Mouse (Mus musculus) ES-E14 (cell line): Measurements from ENCODE around the gene Gm49337. TPM values are rescaled to one million over a fixed set of nuclear protein-coding genes. Genes with fewer than 3 reads are reported as not detected.
A peak's percentile ranks its signal among the peaks of the same experiment; 100 is the strongest.

Experiments used
- DNase-seq: peaks from one replicate; pipeline ENCODE4 v3.0.0-alpha.2; 2013; ENCODE audit warnings: low read depth, low spot score
- H3K27ac ChIP-seq: 2 replicates; pipeline ENCODE4 v1.5.1; 2012; ENCODE audit warnings: low read depth, mild to moderate bottlenecking, low read length, moderate library complexity, mixed read lengths; ENCODE audit not compliant: poor library complexity, insufficient read depth, severe bottlenecking
- H3K36me3 ChIP-seq: 2 replicates; pipeline ENCODE4 v1.6.1; 2012; ENCODE audit warnings: mild to moderate bottlenecking, low read length, moderate library complexity, mixed read lengths; ENCODE audit not compliant: control insufficient read depth, poor library complexity, insufficient read depth, severe bottlenecking
- H3K4me1 ChIP-seq, 2 experiments: fragments of 150-350 bp in 1 of 2; sonication (generic) in 1 of 2; 2 replicates each; pipeline ENCODE4 v1.6.1; 2012; ENCODE audit warnings: low read length in 2 of 2, mild to moderate bottlenecking in 1 of 2, mixed read lengths in 1 of 2; ENCODE audit not compliant: control insufficient read depth in 2 of 2, insufficient read depth in 2 of 2, poor library complexity in 1 of 2
- H3K4me3 ChIP-seq, 2 experiments: fragments of 150-350 bp in 1 of 2; sonication (generic) in 1 of 2; 2 replicates each; pipeline ENCODE4 v1.5.1; 2012; ENCODE audit warnings: low read length in 2 of 2, low read depth in 1 of 2, mild to moderate bottlenecking in 1 of 2, mixed read lengths in 1 of 2; ENCODE audit not compliant: insufficient read depth in 1 of 2, poor library complexity in 1 of 2, severe bottlenecking in 1 of 2
- H3K9ac ChIP-seq: 2 replicates; pipeline ENCODE4 v1.6.1; 2012; ENCODE audit warnings: low read depth, mild to moderate bottlenecking, low read length, mixed read lengths; ENCODE audit not compliant: poor library complexity, insufficient read depth, severe bottlenecking
- H3K9me3 ChIP-seq: fragments of 150-350 bp; sonication (generic); 2 replicates; pipeline ENCODE4 v1.6.1; 2012; ENCODE audit warnings: low read depth, mild to moderate bottlenecking, low read length; ENCODE audit not compliant: control insufficient read depth, insufficient read depth
- CHD2 ChIP-seq: IDR thresholded peaks from 2 replicates; pipeline ENCODE4 v1.6.1; 2014; ENCODE audit warnings: mild to moderate bottlenecking, low read depth, low read length, inconsistent platforms
- HCFC1 ChIP-seq: IDR thresholded peaks from 2 replicates; pipeline ENCODE4 v1.6.1; 2012; ENCODE audit warnings: low read length, inconsistent platforms, borderline replicate concordance; ENCODE audit not compliant: insufficient read depth
- MAFK ChIP-seq: IDR thresholded peaks from 2 replicates; pipeline ENCODE4 v1.6.1; 2014; ENCODE audit warnings: mild to moderate bottlenecking, low read depth, low read length, inconsistent platforms; ENCODE audit not compliant: insufficient read depth
- ZC3H11A ChIP-seq: IDR thresholded peaks from 2 replicates; pipeline ENCODE4 v1.6.1; 2012; ENCODE audit warnings: low read depth, mild to moderate bottlenecking, inconsistent platforms, low read length, borderline replicate concordance
- ZNF384 ChIP-seq: IDR thresholded peaks from 2 replicates; pipeline ENCODE4 v1.6.1; 2012; ENCODE audit warnings: low read depth, low read length, inconsistent platforms
- in situ Hi-C, 2 experiments: fragments of 600-800 bp; cut with MboI; formaldehyde crosslinking; loops; one replicate each; pipeline ENCODE4 v1.15.1; 2025; ENCODE audit warnings: low sequenced_read_pairs in 2 of 2, inconsistent platforms in 1 of 2; ENCODE audit not compliant: unreplicated experiment in 2 of 2
- total RNA-seq: library from RNA; depleted of rRNA; stranded (reverse); fragments of 300-350 nt; gene quantifications from 2 replicates; pipeline ENCODE4 v1.2.3, GENCODE M21; 2012

Gene Gm49337
- total RNA-seq, 1 experiment: 1.0 TPM

- H3K9ac ChIP-seq: peak overlapping the region; percentile 21; the same call in 1 of the 2 replicates
- H3K9me3 ChIP-seq: no peaks in the 10 kb centered on the region
- TF ChIP-seq ZNF384 (no peak), ZC3H11A (no peak), MAFK (no peak), CHD2 (no peak), HCFC1 (no peak)
- no peak overlapping the region for H3K27ac ChIP-seq
- peak overlapping the region in 1 of 2 experiments; percentile 80; a peak in 3 of 4 replicates for H3K4me3 ChIP-seq
- in situ Hi-C loops: no loop called here
- H3K4me1 ChIP-seq: peaks cover 8% of the 10 kb centered on the region in 2 experiments; a peak in 2 of 4 replicates
- no peaks in the 10 kb centered on the region for H3K36me3 ChIP-seq
- no peak for DNase-seq
These were observed 9.6 kb downstream of the Gm49337 start for GRCm38 (mm10) chr4:116182745-116183144.

- in situ Hi-C loops: no loop called here
- Histone ChIP-seq H3K4me1 (peaks cover 6 to 8% of the 10 kb centered on the region in 2 experiments; a peak in 2 of 4 replicates), H3K27ac (no peak overlapping the region), H3K9ac (no peak overlapping the region), H3K9me3 (no peaks in the 10 kb centered on the region), H3K4me3 (no peak overlapping the region), H3K36me3 (no peaks in the 10 kb centered on the region)
- no peak for DNase-seq
- no peak for TF ChIP-seq ZC3H11A
- TF ChIP-seq MAFK: no peak
- no peak for TF ChIP-seq HCFC1
- no peak for TF ChIP-seq ZNF384
- no peak for TF ChIP-seq CHD2
These were observed 11.9 kb downstream of the Gm49337 start for GRCm38 (mm10) chr4:116185083-116185482.

GRCm38 (mm10) chr4:116192286-116192835, 19.2 kb downstream of the Gm49337 start:
- Histone ChIP-seq H3K4me1 (no peaks in the 10 kb centered on the region), H3K9me3 (no peaks in the 10 kb centered on the region), H3K9ac (no peak overlapping the region), H3K4me3 (no peak overlapping the region), H3K36me3 (no peaks in the 10 kb centered on the region), H3K27ac (no peak overlapping the region)
- no peak for DNase-seq
- in situ Hi-C loops: no loop called here
- no peak for TF ChIP-seq CHD2
- no peak for TF ChIP-seq HCFC1
- no peak for TF ChIP-seq ZNF384
- TF ChIP-seq ZC3H11A: no peak
- no peak for TF ChIP-seq MAFK

GRCm38 (mm10) chr4:116193583-116194383, 20.6 kb downstream of the Gm49337 start:
- no peak overlapping the region for H3K27ac ChIP-seq
- H3K4me3 ChIP-seq: no peak overlapping the region
- no peaks in the 10 kb centered on the region for H3K9me3 ChIP-seq
- no peak for DNase-seq
- no peak for TF ChIP-seq MAFK
- TF ChIP-seq CHD2: no peak
- TF ChIP-seq ZC3H11A: no peak
- no peak for TF ChIP-seq HCFC1
- TF ChIP-seq ZNF384: no peak
- in situ Hi-C loops: no loop called here
- H3K36me3 ChIP-seq: no peaks in the 10 kb centered on the region
- no peaks in the 10 kb centered on the region for H3K4me1 ChIP-seq
- H3K9ac ChIP-seq: no peak overlapping the region
